Mouse (Mus musculus) heart, adult 2 months (tissue): Measurements from ENCODE around the gene Samm50.

Source experiments
- CTCF ChIP-seq: fragments of 200-600 bp; IDR thresholded peaks from 2 replicates; pipeline ENCODE4 v1.8.1; 2022; ENCODE audit warnings: antibody characterized with exemption, mild to moderate bottlenecking, moderate library complexity
- EP300 ChIP-seq: fragments of 200-500 bp; IDR thresholded peaks from 2 replicates; pipeline ENCODE4 v1.6.1; 2011; ENCODE audit warnings: low read depth, low read length, control low read depth; ENCODE audit not compliant: insufficient read depth
- POLR2A ChIP-seq: fragments of 200-500 bp; IDR thresholded peaks from 2 replicates; pipeline ENCODE4 v1.6.1; 2011; ENCODE audit warnings: mild to moderate bottlenecking, low read depth, low read length, control low read depth; ENCODE audit not compliant: insufficient read depth

DNA sequence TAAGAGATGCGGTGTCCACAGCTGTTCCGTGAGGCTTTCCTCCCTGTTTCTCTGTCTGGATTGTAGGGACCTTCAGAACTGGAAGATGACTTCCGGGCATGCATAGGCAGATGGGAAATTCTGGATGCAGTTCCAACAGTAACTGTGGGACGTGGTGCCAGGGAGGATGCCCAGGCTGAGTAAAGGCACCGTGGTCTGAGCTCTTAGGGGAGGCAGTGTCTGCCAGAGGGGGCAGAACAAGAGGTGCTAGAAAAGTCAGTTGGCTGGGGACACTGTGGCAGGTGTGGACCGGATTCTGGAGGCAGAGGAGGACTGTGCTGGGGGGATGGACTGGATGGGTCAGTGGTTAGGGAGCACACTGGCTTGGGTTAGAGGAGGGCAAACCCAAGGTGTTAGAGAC, 70.6 kb downstream of the Samm50 start:
- TF ChIP-seq EP300 (no peak), POLR2A (no peak), CTCF (no peak)
